Mouse (Mus musculus): ENCODE results near the gene Stk38l. TPM values are rescaled to one million over a fixed set of nuclear protein-coding genes. Genes with fewer than 3 reads are reported as not detected.
"Not testable (repeated sequence)": the region's sequence is repeated elsewhere in the genome, so short reads cannot be mapped to it uniquely, and the experiment has no call there.

The Stk38l gene
- total RNA-seq, 2 experiments from 2014 or later = 8.3 to 9.5 TPM

DNA sequence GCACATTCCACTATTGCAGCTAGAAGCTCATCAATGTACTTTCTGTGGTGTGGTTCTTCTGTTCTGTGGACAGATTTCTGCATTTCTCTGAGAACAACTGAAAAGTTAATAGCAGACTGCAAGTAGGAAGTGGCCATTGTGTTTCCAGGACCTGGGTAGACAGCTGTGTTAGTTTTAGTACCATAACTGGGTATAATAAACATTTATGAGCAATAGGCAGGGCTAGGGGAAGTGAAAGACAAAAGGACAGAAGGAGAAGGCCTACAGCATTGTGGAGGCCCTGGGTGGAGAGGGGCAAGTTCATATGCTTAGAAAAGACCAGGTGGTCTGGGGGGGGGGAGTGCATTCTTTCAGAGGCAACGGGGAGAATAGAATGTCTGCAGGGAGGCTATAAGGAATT is 8.8 kb downstream of the Stk38l start:
- no peak for DNase-seq

DNA sequence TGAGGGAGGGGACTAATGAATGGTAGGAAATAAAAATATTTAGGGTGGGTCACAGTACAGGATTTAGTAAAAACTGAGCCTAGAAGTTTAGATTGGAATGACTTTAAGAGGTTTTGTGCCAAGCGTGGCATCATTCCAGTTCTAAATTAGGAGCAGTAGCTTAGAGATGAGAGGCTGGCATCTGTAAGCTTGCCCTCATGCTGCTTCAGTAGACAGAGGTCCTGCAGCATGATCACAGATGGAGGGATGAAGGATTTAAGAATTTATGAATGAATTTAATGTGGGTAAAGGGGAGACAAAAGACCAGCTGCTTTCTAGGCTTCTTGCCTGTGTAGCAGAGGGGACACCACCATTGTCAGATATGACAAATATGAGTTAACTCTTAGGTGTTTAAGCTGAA is 14.1 kb downstream of the Stk38l start:
- peak; percentile 22 for DNase-seq

DNA sequence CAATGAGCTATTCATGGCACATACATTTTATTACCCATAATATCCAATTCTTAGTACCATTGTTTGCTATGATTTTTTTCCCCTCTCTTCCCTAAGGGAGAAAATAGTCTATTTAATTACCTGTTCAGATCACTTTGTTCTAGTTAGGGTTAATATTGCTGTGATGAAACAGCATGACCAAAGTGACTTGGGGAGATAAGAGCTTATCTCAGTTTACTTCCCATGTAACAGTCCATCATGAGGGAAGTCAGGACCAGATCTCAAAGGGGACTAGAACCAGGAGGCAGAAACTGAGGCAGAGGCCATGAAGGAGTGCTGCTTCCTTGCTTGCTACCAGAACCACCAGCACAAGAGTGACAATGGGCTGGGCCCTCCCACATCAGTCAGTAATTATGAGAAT is 15.9 kb downstream of the Stk38l start:
- no peak for DNase-seq

DNA sequence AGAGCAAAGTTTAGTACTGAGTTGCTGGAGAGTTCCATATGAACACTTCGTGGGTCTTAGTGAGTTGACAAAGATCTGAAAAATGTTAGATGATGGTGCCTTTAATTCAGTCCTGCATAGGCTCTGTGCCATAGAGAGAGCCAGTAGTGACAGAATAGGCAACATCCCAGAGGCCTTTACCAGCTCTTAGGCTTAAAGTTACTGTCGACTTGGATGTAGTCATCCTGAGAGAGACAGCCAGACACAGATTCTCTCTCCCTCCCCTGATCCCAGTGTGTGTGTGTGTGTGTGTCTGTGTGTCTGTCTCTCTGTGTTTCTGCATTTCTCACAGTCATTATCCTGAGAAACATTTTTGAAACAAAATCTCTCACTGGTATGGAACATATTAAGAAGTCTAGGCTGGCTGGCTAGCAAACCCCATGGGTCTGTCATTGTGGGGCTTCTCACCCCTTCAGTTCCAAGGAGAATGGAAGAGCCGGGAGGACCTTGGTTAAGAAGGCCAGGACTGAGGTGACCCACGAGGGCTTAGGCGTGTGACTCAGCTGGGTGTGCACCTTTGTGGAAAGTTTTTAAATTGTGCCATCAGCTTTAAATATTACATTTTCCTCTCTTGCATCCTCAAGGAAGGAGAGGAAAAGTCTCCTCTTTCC is 17.3 kb downstream of the Stk38l start:
- no peak for DNase-seq

DNA sequence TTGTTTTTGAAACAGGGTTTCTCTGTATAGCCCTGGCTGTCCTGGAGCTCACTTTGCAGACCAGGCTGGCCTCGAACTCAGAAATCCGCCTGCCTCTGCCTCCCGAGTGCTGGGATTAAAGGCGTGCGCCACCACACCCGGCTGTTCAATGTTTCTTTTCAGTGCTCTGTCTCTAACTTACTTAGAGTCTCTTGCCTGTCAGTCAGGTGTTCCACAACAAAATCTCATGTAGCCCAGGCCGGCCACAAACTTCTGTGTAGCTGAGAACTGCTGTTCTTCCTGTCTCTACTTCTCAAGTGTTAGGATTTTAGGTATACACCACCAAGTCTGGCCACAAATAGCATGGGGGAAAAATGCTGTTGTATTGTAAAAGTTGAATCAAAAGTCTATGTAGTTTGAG is 19.5 kb downstream of the Stk38l start:
- not testable (repeated sequence) for DNase-seq

DNA sequence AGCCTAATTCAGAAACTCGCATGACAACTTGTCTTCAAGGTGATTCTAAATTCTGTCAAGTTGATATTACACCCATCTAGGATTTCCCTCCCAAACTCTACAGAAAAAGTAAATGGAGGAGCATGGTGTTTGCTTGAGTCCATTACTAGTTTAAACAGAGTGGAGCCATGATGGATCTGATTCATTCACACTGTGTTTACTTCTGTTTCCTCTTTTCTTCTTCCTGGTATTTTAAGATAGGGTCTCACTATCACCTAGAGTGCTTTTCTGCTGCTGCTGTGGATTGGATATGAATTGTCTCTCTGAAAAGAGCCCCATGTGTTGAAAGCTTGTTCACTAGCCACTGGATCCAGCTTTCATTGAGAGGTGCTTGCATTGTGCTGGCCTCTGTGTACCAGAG is 20.4 kb downstream of the Stk38l start:
- DNase-seq = no peak

DNA sequence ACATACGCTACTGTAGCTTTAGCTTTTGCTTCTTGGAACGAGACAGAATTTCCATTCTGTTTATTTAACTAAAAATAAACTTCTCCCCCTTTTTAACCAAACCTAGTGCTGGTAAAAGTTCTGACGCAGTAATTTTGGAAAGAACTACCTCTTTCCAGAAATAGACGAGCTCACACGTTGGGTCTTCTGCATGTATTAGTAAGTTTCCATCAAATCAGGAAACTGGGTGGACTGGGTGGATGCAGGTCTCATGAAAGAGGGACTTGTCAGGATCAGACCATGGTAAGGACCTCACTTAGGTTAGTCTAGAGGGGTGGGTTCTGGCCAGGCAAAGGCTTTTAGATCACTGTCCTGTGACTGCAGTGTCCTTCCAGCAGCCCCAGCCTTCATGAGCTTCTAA is 21.8 kb downstream of the Stk38l start:
- no peak for DNase-seq

DNA sequence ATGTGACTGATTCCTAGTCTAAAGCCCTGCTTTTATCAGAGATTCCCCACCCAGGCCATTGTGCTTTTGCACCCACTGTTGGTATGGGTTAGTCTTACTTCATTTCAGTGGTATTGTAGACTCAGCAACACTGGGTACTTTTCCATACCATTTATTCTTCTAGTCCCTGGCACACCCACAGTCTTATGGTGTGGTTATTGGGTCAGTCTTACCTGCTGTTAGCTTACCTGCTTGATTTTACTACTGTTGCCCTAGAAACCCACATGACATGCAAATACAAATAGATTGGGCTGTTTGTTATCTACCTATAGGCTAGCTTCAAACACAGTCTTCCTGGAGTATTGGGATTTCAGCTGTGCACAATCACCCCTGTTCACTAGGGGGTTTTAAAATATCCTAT is 22.3 kb downstream of the Stk38l start:
- no peak for DNase-seq

DNA sequence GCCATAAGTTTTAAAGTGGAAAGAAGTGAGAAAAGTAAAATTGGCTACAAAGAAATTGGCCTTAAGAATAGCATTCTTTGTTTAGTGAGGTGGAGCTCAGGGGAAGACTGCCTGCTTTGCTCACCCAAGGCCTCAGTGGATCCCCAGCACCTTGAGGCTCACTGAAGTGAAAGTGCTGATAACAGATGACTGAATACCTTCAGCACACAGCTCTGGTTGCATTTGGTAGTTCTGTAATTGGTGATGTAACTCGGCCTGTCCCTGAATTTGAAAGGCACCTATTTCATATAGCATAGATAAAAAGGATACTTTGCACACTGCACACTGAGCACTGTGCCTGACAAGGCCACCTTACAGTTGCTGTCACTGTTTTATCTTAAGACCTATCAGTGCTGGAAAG is 23.5 kb downstream of the Stk38l start:
- DNase-seq = no peak

DNA sequence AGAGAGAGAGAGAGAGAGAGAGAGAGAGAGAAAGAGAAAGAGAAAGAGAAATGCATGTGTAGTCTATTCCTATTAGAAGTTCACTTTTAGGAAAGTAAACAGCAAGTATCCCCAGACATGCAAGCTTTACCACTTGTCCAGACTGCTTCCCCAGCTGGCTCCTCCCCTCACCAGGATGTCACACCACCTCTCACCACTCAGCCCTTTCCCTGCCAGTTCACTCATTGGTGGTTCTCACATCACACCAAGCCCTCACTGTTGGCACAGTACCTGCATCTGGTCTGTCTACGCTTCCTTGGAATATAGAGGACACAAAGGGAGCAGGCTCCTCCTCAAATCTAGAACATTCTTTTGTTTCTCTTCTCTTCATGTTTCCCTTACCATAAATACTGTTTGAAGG is 26.9 kb downstream of the Stk38l start:
- no peak for DNase-seq

DNA sequence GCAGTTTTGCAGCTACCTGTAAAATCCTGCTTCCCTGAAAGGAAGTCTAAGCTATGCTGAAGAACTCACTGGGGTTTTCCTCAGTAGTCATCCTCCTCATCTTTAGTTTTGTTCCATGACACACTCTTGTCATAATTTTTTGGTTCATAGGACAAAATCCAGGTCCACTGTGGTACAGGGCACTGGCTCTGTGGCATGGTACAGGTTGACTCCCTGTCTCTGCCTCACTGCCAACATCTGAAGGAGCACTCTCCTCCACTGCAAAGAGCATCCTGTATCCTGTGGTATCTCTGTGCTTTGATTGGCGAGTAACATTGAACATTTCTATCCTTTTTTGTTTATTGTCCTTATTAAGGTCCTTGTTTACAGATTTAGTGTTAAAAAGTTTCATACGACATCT is 27.4 kb downstream of the Stk38l start:
- DNase-seq = no peak

DNA sequence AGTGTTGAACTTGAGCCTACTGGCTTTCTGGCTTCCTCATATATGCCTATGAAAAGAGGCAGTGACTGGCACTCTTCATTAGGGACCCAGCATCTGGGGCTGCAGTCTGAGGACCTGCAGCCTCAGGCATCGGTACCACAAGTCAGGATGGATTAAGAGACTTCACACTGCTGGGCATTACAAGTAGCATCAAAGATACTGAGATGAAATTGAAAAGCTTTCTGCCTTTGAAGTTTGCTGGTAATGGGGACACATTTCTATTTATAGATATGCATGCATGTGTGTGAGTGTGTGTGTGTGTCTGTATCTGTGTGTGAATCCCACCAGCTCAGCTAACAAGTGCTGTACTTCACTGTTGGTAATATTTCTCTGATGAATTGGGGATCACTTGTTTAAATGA is 27.8 kb downstream of the Stk38l start:
- no peak for DNase-seq

DNA sequence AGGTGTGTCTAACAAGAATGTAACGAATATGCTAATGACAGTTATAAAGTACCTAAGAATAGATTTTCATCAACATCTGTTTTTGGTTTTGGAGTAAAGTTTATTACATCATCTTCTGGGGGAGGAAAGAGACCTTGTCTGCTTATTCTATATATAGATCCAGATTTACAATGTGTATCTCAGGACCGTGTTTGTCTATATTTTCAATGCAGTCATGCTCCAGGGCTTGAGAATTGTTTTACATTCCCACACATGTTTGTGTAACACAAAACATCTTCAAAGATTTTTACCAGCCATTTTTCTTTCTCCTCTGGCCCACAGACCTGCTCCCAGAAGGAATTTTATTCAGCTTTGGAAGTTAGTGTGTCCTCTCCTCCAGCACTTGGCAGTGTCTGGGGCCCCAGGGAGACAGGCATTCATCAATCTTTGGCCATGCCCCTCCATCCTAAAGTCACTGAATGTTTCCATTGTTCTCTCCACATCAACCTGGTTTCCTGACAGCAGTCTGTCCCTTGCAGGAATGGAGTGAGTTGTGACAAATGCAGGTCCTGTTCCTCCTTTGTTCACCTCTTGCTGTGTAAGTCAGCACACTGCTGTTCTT is 28.9 kb downstream of the Stk38l start:
- DNase-seq = no peak

DNA sequence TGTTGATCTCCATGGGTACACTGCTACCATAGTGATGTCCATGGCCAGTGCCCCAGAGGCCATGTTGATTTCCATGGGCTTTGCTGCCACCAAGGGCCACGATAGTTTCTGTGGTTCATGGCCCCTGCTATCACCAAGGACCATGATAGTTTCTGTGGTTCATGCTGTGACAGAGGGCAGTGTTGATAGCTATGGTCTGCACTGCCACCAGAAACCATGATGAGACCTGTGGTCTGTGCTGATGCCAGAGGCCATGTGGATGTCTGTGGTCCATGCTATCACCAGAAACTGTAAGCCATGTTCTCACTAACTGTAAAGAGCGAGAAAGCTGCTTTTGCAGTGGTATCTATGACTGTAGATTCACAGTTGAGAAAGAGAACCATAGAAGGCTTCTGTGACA is 30.3 kb downstream of the Stk38l start:
- no peak for DNase-seq

DNA sequence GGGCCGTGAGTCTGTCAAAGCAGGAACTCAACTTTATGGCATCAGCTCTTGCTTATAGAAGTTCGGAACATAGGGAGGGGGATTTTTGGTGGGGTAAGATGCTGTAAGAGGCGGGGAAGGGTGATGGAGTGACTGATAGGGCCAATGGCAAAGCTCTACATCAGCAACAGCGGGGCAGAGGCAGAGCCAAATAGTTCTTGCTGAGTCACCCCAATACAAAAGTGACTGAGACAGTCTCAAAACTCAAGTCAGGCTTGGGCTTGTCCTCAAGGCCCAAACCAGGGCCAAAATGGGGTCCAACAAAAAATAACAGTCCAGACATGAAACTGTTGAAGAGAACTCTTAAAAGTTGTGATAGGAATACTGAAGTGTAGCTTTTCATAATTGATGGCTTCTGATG is 30.9 kb downstream of the Stk38l start:
- DNase-seq = no peak

DNA sequence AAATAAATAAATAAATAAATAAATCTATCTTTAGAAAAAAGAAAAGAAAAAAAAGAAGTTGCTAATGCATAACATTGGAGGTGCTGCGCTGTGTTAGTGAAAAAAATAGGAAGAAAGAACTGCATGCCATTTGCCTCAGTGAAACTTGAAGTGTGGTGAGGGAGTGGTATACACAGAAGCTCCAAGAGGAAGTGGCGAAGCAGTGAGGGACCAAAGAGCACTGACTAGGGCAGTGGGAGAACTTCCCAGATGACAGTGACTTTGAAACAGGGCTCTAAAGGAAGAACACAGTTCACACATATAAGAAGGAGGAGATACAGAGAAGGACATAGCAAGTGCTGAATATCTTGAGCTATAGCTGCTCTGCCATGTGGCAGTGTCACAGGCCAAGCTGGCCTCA is 34.2 kb downstream of the Stk38l start:
- DNase-seq = no peak

DNA sequence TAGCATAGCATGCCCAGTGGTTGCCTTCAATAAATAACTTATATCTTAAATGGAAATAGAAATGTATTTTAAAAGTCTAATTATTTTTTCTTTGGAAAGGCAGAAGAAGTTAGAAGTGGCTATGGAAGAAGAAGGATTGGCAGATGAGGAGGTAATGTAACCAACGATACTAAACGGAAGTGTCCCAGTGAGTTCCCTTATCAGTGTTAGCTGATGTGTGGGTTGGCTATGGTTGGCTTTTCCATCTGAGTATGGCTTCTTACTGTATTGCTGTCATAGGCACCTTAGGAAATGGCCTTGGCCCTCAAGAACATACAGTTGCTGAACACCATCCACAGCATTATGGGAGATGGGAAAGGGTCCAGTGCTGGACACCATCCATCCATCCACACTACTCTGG is 35.2 kb downstream of the Stk38l start:
- DNase-seq = no peak

DNA sequence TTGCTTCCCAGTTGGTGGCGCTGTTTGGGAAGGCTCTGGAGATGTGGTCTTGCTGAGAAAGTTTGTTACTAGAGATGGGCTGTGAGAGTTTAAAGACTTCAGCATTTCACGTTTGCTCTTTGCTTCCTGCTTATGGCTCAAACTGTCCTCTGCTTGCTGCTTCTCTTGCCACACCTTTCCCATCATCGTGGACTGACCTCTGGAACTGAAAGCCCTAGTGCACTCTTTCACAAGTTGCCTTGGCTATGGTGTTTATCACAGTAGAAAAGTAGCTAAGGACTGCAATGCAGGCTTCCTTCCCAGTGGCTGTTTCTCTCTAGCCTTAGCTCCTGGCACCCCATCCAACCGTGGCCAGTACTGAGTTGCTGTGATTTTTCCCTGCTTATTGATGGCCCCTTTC is 35.9 kb downstream of the Stk38l start:
- no peak for DNase-seq

DNA sequence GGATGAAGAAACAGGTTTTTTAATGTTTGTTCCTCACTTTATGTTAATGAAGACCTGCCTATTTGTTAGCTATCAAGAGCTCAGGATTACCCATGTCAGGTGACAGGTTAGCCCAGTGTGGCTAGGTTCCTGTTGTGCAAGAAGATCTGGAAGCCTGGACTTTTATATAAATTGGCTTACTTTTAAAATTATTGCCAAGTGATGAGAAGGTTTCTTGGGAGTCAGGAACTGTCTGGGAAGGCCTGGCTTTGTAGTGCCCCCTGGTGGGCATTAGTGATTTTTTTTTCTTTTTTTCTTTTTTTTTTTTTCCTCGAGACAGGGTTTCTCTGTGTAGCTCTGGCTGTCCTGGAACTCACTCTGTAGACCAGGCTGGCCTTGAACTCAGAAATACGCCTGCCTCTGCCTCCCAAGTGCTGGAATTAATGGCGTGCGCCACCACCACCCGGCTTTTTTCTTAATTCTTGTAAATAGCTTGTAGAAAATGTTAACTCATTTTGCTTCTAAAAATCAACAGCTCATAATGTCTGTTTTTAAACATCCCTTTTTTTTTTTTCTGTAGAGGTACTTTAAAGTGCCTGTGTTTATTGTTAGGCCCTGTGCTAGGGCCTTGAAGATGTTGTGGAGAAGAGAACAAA is 37.6 kb downstream of the Stk38l start:
- DNase-seq = no peak

DNA sequence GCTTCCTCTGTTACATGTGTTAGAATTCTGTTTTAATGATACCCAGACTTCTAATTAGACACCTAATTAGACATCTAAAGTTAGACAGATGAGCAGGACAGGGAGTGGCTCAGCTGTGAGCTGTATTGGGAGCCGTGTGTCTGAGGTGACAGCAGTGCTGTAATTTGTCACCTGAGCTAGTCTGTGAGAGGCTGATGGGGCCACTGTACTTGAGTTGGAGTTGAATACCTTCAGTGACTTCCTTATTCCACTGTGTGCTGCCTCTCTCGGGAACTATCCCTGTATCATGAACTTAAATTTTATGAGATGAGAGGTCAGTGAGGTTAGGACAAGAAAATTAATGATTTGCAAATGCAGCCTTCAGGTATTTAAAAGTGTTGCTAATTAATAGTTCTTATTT is 39.8 kb downstream of the Stk38l start:
- DNase-seq = no peak

DNA sequence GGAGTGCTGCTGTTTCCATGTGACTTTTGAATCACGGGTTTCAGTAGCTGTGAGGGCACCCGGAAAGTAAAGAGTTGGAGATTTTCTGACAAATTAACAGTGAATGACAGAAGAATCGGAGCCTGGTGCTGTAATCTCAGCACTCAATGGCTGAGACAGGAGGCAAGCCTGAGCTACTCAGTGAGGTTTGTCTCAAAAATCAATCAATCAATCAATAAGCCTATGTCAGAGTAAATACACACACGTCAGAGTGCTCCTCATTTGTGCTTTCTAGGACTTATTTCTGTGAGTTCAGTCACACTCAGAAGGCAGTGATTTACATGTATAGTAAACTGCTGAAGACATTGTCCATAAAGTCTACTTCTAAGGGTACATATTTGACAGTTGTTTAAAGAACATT is 40.5 kb downstream of the Stk38l start:
- DNase-seq = no peak

DNA sequence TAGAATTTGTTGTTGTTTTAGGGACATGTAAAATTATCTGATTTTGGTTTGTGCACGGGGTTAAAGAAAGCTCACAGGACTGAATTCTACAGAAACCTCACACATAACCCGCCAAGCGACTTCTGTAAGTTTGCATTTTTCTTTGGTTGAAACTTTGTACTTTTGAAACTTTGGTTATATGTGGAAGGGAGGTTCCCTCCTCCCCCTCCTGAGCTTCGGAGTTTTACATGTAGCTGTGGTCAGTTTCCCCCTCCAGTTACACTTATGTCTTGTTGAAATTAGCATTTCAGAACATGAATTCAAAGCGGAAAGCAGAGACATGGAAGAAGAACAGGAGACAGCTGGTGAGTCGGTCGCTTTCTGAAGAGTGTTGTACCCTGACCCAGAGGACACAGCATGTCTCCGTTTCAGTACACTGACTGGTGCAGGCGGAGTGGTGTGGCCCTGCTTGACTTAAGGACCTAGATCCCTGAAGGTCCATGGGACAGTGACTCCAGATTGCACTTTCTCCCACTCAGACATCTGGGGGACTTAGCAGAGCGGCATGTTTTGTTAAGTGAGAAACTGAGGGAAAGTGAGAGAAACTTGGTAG is 44.1 kb downstream of the Stk38l start:
- no peak for DNase-seq

DNA sequence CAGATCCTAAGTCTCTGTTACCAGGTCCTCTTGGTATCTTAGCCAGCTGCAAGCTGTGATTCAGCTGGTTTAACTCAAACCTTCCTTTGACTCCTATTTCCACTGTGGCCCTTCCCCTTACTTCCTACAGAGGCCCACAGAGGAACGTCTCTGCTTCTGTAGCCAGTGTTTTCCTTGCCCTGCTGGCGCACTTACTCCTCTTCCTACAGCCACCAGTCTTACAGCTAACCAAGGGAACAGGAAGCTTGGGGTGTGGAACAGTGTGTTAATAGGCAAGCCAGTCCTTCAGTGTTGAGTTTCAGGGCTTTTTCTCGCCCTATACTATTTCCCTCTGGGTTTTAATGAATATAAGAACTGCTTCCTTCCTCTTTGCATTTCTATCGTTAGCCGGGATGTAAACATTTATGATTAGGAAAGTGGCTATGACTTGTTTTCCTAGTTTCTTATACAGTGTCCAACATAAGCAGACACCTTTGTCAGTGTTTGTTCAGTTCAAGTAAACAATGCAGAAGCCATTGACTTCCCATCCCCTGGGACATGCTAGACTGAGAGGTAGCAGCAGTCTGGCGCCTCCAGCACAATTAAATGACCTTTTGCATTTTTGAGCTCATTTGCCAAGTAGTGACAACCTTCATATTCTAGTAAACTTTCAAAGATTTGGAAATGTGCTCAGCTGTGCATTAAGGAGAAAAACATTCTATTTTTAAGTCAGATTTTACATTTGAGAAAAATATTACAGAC is 45.4 kb downstream of the Stk38l start:
- DNase-seq = no peak
